Mouse (Mus musculus) lung, adult 2 months (tissue): ENCODE measurements around the gene Rnf208.

Experiments used
- CTCF ChIP-seq: fragments of 200-500 bp; IDR thresholded peaks from 2 replicates; pipeline ENCODE4 v1.5.1; 2011; ENCODE audit warnings: mild to moderate bottlenecking, low read length, control low read depth; ENCODE audit not compliant: insufficient read depth
- POLR2A ChIP-seq: fragments of 200-500 bp; IDR thresholded peaks from 2 replicates; pipeline ENCODE4 v1.6.1; 2011; ENCODE audit warnings: low read depth, mild to moderate bottlenecking, control low read depth, low read length, borderline replicate concordance; ENCODE audit errors: extremely low read depth

GRCm38 (mm10) chr2:25286837-25287636 lies 45.0 kb downstream of the Rnf208 start:
- TF ChIP-seq POLR2A (no peak), CTCF (no peak)
